Mouse (Mus musculus): Measurements from ENCODE around the gene Ston2.

The Ston2 gene

GRCm38 (mm10) chr12:91787959-91788437 is at the start of gene Ston2:
Gene Ston2, minus strand, starts transcription at chr12:91788387.
- DNase-seq = no peak

- DNase-seq = no peak
These were observed 49.3 kb upstream of the Ston2 start for GRCm38 (mm10) chr12:91837401-91838065.

- no peak for DNase-seq
These were observed 45.7 kb upstream of the Ston2 start for GRCm38 (mm10) chr12:91833939-91834333.

- DNase-seq = no peak
These were observed 45.2 kb upstream of the Ston2 start for GRCm38 (mm10) chr12:91833237-91833938.

GRCm38 (mm10) chr12:91831410-91831809 is 43.2 kb upstream of the Ston2 start:
- DNase-seq = no peak

- DNase-seq = no peak
These were observed 32.3 kb upstream of the Ston2 start for GRCm38 (mm10) chr12:91820461-91820860.

- no peak for DNase-seq
These were observed 30.5 kb upstream of the Ston2 start for GRCm38 (mm10) chr12:91818726-91819125.

- peak; percentile 59 for DNase-seq
These were observed 27.8 kb upstream of the Ston2 start for GRCm38 (mm10) chr12:91815990-91816389.

GRCm38 (mm10) chr12:91815552-91815951 is 27.4 kb upstream of the Ston2 start:
- no peak for DNase-seq

- no peak for DNase-seq
These were observed 20.7 kb upstream of the Ston2 start for GRCm38 (mm10) chr12:91808911-91809310.

GRCm38 (mm10) chr12:91807761-91808160 is 19.6 kb upstream of the Ston2 start:
- no peak for DNase-seq

- no peak for DNase-seq
These were observed 18.9 kb upstream of the Ston2 start for GRCm38 (mm10) chr12:91807095-91807494.

- DNase-seq = no peak
These were observed 16.1 kb upstream of the Ston2 start for GRCm38 (mm10) chr12:91804262-91804661.

- DNase-seq = peak; percentile 70
These were observed 15.2 kb upstream of the Ston2 start for GRCm38 (mm10) chr12:91803207-91803932.

GRCm38 (mm10) chr12:91802586-91803206 is 14.5 kb upstream of the Ston2 start:
- DNase-seq = no peak

- no peak for DNase-seq
These were observed 12.7 kb upstream of the Ston2 start for GRCm38 (mm10) chr12:91800861-91801385.

GRCm38 (mm10) chr12:91799821-91800335 is 11.7 kb upstream of the Ston2 start:
- DNase-seq = no peak

GRCm38 (mm10) chr12:91799379-91799773 is 11.2 kb upstream of the Ston2 start:
- no peak for DNase-seq

GRCm38 (mm10) chr12:91798720-91799378 is 10.7 kb upstream of the Ston2 start:
- DNase-seq = no peak

- no peak for DNase-seq
These were observed 8.6 kb upstream of the Ston2 start for GRCm38 (mm10) chr12:91796774-91797173.

GRCm38 (mm10) chr12:91793266-91793665 is 5.1 kb upstream of the Ston2 start:
- DNase-seq = no peak

GRCm38 (mm10) chr12:91791822-91792221 is 3.6 kb upstream of the Ston2 start:
- no peak for DNase-seq
